Mouse (Mus musculus) myocyte (in vitro differentiated cells): ENCODE results near the gene Rap1b. TPM values are rescaled to one million over a fixed set of nuclear protein-coding genes. Genes with fewer than 3 reads are reported as not detected.

Source experiments
- H3K27me3 ChIP-seq: one replicate; pipeline ENCODE4 v1.6.1; 2011; ENCODE audit not compliant: control insufficient read depth, insufficient read depth, insufficient read length
- H3K36me3 ChIP-seq: one replicate; pipeline ENCODE4 v1.6.1; 2011; ENCODE audit not compliant: control insufficient read depth, insufficient read depth
- H3K4me2 ChIP-seq: one replicate; pipeline ENCODE4 v1.6.1; 2011; ENCODE audit warnings: low read depth, control low read depth
- H3K4me3 ChIP-seq: one replicate; pipeline ENCODE4 v1.5.1; 2011; ENCODE audit warnings: mild to moderate bottlenecking, control low read depth, moderate library complexity
- H3K79me2 ChIP-seq: one replicate; pipeline ENCODE4 v1.6.1; 2011; ENCODE audit not compliant: control insufficient read depth, insufficient read depth
- H3ac ChIP-seq: one replicate; pipeline ENCODE4 v1.6.1; 2011; ENCODE audit not compliant: control insufficient read depth, insufficient read length
- CEBPB ChIP-seq: IDR thresholded peaks from 2 replicates; pipeline ENCODE4 v1.6.1; 2011; ENCODE audit warnings: mild to moderate bottlenecking, moderate library complexity; ENCODE audit not compliant: poor library complexity, insufficient read depth, severe bottlenecking
- E2F4 ChIP-seq: IDR thresholded peaks from one replicate; pipeline ENCODE4 v1.6.1; 2011; ENCODE audit warnings: mild to moderate bottlenecking, control low read depth, moderate library complexity; ENCODE audit not compliant: insufficient read depth
- MAX ChIP-seq: IDR thresholded peaks from one replicate; pipeline ENCODE4 v1.6.1; 2011; ENCODE audit warnings: low read depth, mild to moderate bottlenecking, control low read depth
- MYOD1 ChIP-seq, 3 experiments: IDR thresholded peaks; one replicate each; pipeline ENCODE4 v1.6.1; 2011; ENCODE audit warnings: control low read depth in 2 of 3, low read depth in 2 of 3, mild to moderate bottlenecking in 2 of 3, moderate library complexity in 1 of 3; ENCODE audit not compliant: insufficient read length in 2 of 3, control insufficient read depth in 1 of 3
- MYOG ChIP-seq, 3 experiments: IDR thresholded peaks; one replicate each; pipeline ENCODE4 v1.6.1; 2011; ENCODE audit warnings: control low read depth in 2 of 3, low read depth in 2 of 3, mild to moderate bottlenecking in 2 of 3; ENCODE audit not compliant: insufficient read length in 2 of 3, control insufficient read depth in 1 of 3, insufficient read depth in 1 of 3
- POLR2A ChIP-seq: IDR thresholded peaks from one replicate; pipeline ENCODE4 v1.6.1; 2011; ENCODE audit warnings: low read depth, mild to moderate bottlenecking, control low read depth, moderate library complexity; ENCODE audit not compliant: insufficient read length
- POLR2AphosphoS2 ChIP-seq: IDR thresholded peaks from one replicate; pipeline ENCODE4 v1.6.1; 2011; ENCODE audit warnings: low read depth, control low read depth; ENCODE audit not compliant: insufficient read length
- REST ChIP-seq: IDR thresholded peaks from one replicate; pipeline ENCODE4 v1.6.1; 2011; ENCODE audit warnings: mild to moderate bottlenecking, control low read depth, moderate library complexity; ENCODE audit not compliant: insufficient read depth, insufficient read length
- SRF ChIP-seq: IDR thresholded peaks from one replicate; pipeline ENCODE4 v1.6.1; 2011; ENCODE audit warnings: low read depth; ENCODE audit not compliant: control insufficient read depth, insufficient read length
- TCF12 ChIP-seq: IDR thresholded peaks from one replicate; pipeline ENCODE4 v1.6.1; 2011; ENCODE audit warnings: mild to moderate bottlenecking, control low read depth; ENCODE audit not compliant: poor library complexity, insufficient read depth, severe bottlenecking
- TCF3 ChIP-seq: IDR thresholded peaks from one replicate; pipeline ENCODE4 v1.6.1; 2011; ENCODE audit warnings: low read depth, control low read depth; ENCODE audit not compliant: insufficient read length
- USF1 ChIP-seq: IDR thresholded peaks from one replicate; pipeline ENCODE4 v1.6.1; 2011; ENCODE audit warnings: low read depth, mild to moderate bottlenecking, control low read depth, moderate library complexity
- polyA plus RNA-seq: library from polyadenylated mRNA; unstranded; fragments of >200 nt; fragmentation: generic; extraction: Trizol; gene quantifications from one replicate; pipeline ENCODE4 v1.2.1, GENCODE M21; 2012; ENCODE audit warnings: missing spikeins

Rap1b gene
- polyA plus RNA-seq, 1 experiment = 62.3 TPM

DNA sequence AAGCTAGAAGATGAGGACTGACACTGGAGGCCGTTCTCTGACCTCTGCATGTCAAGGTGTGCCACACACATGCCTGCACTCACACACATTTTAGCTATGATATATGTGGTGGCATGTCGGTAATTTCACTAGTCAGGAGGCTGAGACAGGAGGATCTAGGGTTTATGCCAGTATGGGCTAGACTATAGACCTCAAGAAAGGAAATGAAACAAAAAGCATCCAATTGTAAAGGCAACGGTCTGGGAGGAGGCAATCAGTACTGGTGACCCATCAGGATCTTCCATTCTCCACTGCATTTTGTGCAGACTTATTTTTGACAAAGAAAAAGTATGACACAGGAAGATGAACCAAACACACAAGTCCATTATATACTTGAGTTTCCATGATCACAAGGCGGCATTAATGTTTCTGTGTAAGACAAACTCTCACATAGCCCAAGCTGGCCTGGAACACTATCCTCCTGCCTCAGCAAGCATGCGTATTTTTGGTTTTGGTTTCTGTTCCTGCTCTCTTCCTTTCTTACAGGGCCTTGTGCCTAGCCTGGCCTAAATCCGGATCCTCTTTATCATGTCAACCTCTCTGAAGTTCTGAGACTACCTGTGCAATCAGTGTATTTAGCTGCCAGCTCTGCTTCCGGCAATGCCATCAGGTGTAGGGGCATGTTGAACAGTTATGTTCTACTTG lies 16.2 kb downstream of the Rap1b start:
- TF ChIP-seq POLR2A (no peak), USF1 (no peak), TCF3 (no peak), POLR2AphosphoS2 (no peak), MAX (no peak), TCF12 (no peak), E2F4 (no peak)
- no peaks in the 10 kb centered on the region for H3K36me3 ChIP-seq
- peaks cover 100% of the 10 kb centered on the region for H3K79me2 ChIP-seq
- no peak overlapping the region for H3K4me2 ChIP-seq
- no peak overlapping the region for H3K4me3 ChIP-seq
- H3ac ChIP-seq = no peak overlapping the region
- H3K27me3 ChIP-seq = no peaks in the 10 kb centered on the region

DNA sequence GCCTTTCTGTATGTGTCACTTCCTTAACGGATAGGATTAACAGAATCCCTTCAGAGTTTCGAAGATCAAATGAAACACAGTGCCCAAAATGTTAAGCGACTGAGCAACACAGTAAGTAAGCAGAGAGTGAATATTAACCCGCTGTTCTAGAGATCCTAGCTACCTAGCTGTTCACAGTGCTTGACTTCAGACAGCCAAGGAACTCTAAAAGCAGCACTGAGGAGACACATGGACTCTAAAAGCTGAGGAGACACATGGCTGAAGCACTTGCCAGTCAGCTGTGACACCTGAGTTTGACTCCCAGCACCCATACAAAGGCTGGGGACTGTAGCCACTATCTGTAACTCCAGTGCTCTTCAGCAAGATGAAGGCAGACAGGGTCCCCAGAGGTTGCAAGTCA lies 16.8 kb downstream of the Rap1b start:
- Histone ChIP-seq H3K27me3 (no peaks in the 10 kb centered on the region), H3K4me3 (no peak overlapping the region), H3K36me3 (peaks cover 1% of the 10 kb centered on the region), H3K4me2 (no peak overlapping the region), H3ac (no peak overlapping the region), H3K79me2 (peaks cover 100% of the 10 kb centered on the region)
- TF ChIP-seq MAX (no peak), REST (no peak), USF1 (no peak), MYOG (IDR thresholded peaks at IDR 0.05; ENCODE audit: control insufficient read depth in 1 of 3, insufficient read depth in 1 of 3, insufficient read length in 2 of 3, low read depth in 2 of 3) (no peak), SRF (no peak), TCF3 (no peak), TCF12 (no peak), POLR2AphosphoS2 (no peak), MYOD1 (IDR thresholded peaks at IDR 0.05; ENCODE audit: control insufficient read depth in 1 of 3, insufficient read length in 2 of 3, low read depth in 2 of 3) (no peak), E2F4 (no peak), POLR2A (no peak), CEBPB (no peak)

GRCm38 (mm10) chr10:117828536-117828935 lies 17.3 kb downstream of the Rap1b start:
- peaks cover 100% of the 10 kb centered on the region for H3K79me2 ChIP-seq
- H3ac ChIP-seq = no peak overlapping the region
- no peaks in the 10 kb centered on the region for H3K27me3 ChIP-seq
- H3K4me3 ChIP-seq = no peak overlapping the region
- no peak overlapping the region for H3K4me2 ChIP-seq
- H3K36me3 ChIP-seq = peaks cover 6% of the 10 kb centered on the region
- no peak for TF ChIP-seq POLR2A
- TF ChIP-seq MYOD1 (IDR thresholded peaks at IDR 0.05; ENCODE audit: control insufficient read depth in 1 of 3, insufficient read length in 2 of 3, low read depth in 2 of 3) = no peak
- TF ChIP-seq MAX = no peak
- TF ChIP-seq USF1 = no peak
- no peak for TF ChIP-seq MYOG (IDR thresholded peaks at IDR 0.05; ENCODE audit: control insufficient read depth in 1 of 3, insufficient read depth in 1 of 3, insufficient read length in 2 of 3, low read depth in 2 of 3)
- TF ChIP-seq POLR2AphosphoS2 = no peak
- TF ChIP-seq SRF = no peak

GRCm38 (mm10) chr10:117824647-117825046 lies 21.2 kb downstream of the Rap1b start:
- H3K27me3 ChIP-seq = no peaks in the 10 kb centered on the region
- no peak overlapping the region for H3K4me2 ChIP-seq
- H3K79me2 ChIP-seq = peaks cover 80% of the 10 kb centered on the region
- H3K36me3 ChIP-seq = peaks cover 32% of the 10 kb centered on the region
- TF ChIP-seq SRF (no peak), MAX (no peak), E2F4 (no peak), MYOD1 (IDR thresholded peaks at IDR 0.05; ENCODE audit: control insufficient read depth in 1 of 3, insufficient read length in 2 of 3, low read depth in 2 of 3) (no peak), CEBPB (no peak), POLR2AphosphoS2 (no peak), TCF12 (no peak), MYOG (IDR thresholded peaks at IDR 0.05; ENCODE audit: control insufficient read depth in 1 of 3, insufficient read depth in 1 of 3, insufficient read length in 2 of 3, low read depth in 2 of 3) (no peak), REST (no peak), POLR2A (no peak), USF1 (no peak), TCF3 (no peak)
- H3K4me3 ChIP-seq = no peak overlapping the region
- H3ac ChIP-seq = no peak overlapping the region

GRCm38 (mm10) chr10:117824139-117824538 lies 21.7 kb downstream of the Rap1b start:
- Histone ChIP-seq H3K4me2 (no peak overlapping the region), H3ac (no peak overlapping the region), H3K4me3 (no peak overlapping the region), H3K36me3 (peaks cover 36% of the 10 kb centered on the region), H3K79me2 (peaks cover 75% of the 10 kb centered on the region), H3K27me3 (no peaks in the 10 kb centered on the region)
- TF ChIP-seq USF1 (no peak), POLR2AphosphoS2 (no peak), REST (no peak), POLR2A (no peak), MAX (no peak), TCF12 (no peak), MYOG (IDR thresholded peaks at IDR 0.05; ENCODE audit: control insufficient read depth in 1 of 3, insufficient read depth in 1 of 3, insufficient read length in 2 of 3, low read depth in 2 of 3) (no peak)
